Mouse (Mus musculus) forebrain, postnatal 0 days (tissue): ENCODE measurements around the gene Focad. TPM values are rescaled to one million over a fixed set of nuclear protein-coding genes. Genes with fewer than 3 reads are reported as not detected.

Experiments
- ATAC-seq: fragments of 200-750 bp; cut with Nextera tagmentation; 2 replicates; pipeline ENCODE4 v1.8.0; 2017; ENCODE audit warnings: mild to moderate bottlenecking, moderate library complexity
- DNase-seq: peaks from one replicate; pipeline ENCODE4 v3.0.0-alpha.2; 2015
- H3K27ac ChIP-seq: fragments of 300-500 bp; sonication (generic); 2 replicates; pipeline ENCODE4 v1.5.1; 2014; ENCODE audit warnings: low read depth, mild to moderate bottlenecking, antibody characterized with exemption, low read length, moderate library complexity, mixed read lengths
- H3K27me3 ChIP-seq: fragments of 300-500 bp; sonication (generic); 2 replicates; pipeline ENCODE4 v1.6.1; 2014; ENCODE audit warnings: mild to moderate bottlenecking, low read length, mixed read lengths; ENCODE audit not compliant: insufficient read depth
- H3K36me3 ChIP-seq: fragments of 300-500 bp; sonication (generic); 2 replicates; pipeline ENCODE4 v1.6.1; 2014; ENCODE audit warnings: mild to moderate bottlenecking, moderate library complexity; ENCODE audit not compliant: insufficient read depth
- H3K4me1 ChIP-seq: fragments of 300-500 bp; sonication (generic); 2 replicates; pipeline ENCODE4 v1.6.1; 2014; ENCODE audit warnings: antibody characterized with exemption; ENCODE audit not compliant: insufficient read depth
- H3K4me2 ChIP-seq: fragments of 300-500 bp; sonication (generic); 2 replicates; pipeline ENCODE4 v1.6.1; 2014; ENCODE audit warnings: low read depth, mild to moderate bottlenecking, moderate library complexity
- H3K4me3 ChIP-seq: fragments of 300-500 bp; sonication (generic); 2 replicates; pipeline ENCODE4 v1.5.1; 2014; ENCODE audit warnings: low read depth, low read length, mixed read lengths
- H3K9ac ChIP-seq: fragments of 300-500 bp; sonication (generic); 2 replicates; pipeline ENCODE4 v1.6.1; 2014; ENCODE audit warnings: mild to moderate bottlenecking
- H3K9me3 ChIP-seq: fragments of 300-500 bp; sonication (generic); 2 replicates; pipeline ENCODE4 v1.6.1; 2016; ENCODE audit warnings: low read length
- CTCF ChIP-seq: sonication (generic); IDR thresholded peaks from 2 replicates; pipeline ENCODE4 v1.5.1; 2016; ENCODE audit warnings: antibody characterized with exemption, control low read depth, low read depth
- WGBS: fragments of 180-500 bp; shearing (Covaris S2); extraction: QIAGEN DNeasy Blood & Tissue Kit; methylation state at CpG from one replicate; pipeline ENCODE4 v1.1.7; 2014; 5-methylcytosine and 5-hydroxymethylcytosine counted together
- polyA plus RNA-seq: library from polyadenylated mRNA; unstranded; fragments of >200 nt; fragmentation: Nextera tagmentation; extraction: Ambion mirVana; gene quantifications from 2 replicates; pipeline ENCODE4 v1.2.1, GENCODE M21; 2015
- total RNA-seq: library from RNA; depleted of rRNA; stranded (reverse); fragments of >200 nt; gene quantifications from 2 replicates; pipeline ENCODE4 v1.2.3, GENCODE M21; 2014

The Focad gene
- total and polyA plus RNA-seq, 2 experiments from 2014 or later = 8.9 to 37.6 TPM

GRCm38 (mm10) chr4:88264536-88264935, 170.1 kb downstream of the Focad start:
- no peak for ATAC-seq
- WGBS = 35% methylated on average over 1 of the region's 1 CpGs
- Histone ChIP-seq H3K4me3 (no peak overlapping the region), H3K4me1 (no peaks in the 10 kb centered on the region), H3K9ac (no peak overlapping the region), H3K9me3 (no peaks in the 10 kb centered on the region), H3K4me2 (no peak overlapping the region), H3K36me3 (no peaks in the 10 kb centered on the region), H3K27me3 (no peaks in the 10 kb centered on the region), H3K27ac (no peak overlapping the region)
- DNase-seq = no peak
- TF ChIP-seq CTCF = no peak

DNA sequence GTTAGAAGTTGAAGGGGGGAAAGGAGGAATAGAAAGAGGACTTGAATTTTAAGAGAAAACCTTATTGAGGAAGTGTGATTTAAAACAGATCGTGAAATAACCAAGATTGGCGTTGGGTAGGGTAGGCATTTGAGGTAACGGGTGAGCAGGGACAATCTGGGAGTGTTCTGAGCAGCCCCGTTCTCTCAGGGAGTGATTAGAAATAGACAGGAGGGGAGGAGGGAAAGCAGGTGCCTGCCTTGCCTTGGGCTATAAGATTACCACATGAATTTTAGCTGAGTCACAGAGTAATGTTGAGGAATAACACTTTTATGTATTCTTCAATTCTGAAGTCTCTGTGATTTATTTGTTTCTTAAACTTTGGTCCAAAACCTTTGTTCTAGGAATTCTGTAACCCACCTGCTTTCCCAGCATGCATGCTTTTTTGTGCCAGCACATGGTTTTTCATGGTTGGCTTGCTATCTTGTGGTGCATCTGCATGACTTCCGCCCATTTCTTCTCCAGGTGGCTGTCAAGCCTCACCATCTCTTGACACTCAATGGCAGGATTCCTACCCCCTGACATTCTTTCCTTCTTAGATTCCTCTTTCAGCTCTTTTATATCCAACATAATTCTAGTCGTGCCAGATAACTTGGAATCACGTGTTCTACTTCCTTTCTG, 176.1 kb downstream of the Focad start:
- H3K4me2 ChIP-seq = no peak overlapping the region
- WGBS = 79% methylated on average over 7 of the region's 7 CpGs
- no peak overlapping the region for H3K4me3 ChIP-seq
- H3K27ac ChIP-seq = no peak overlapping the region
- no peak for ATAC-seq
- no peaks in the 10 kb centered on the region for H3K4me1 ChIP-seq
- DNase-seq = no peak
- no peaks in the 10 kb centered on the region for H3K36me3 ChIP-seq
- H3K27me3 ChIP-seq = no peaks in the 10 kb centered on the region
- no peak overlapping the region for H3K9ac ChIP-seq
- H3K9me3 ChIP-seq = no peaks in the 10 kb centered on the region
- no peak for TF ChIP-seq CTCF

- no peak overlapping the region for H3K4me2 ChIP-seq
- no peak overlapping the region for H3K9ac ChIP-seq
- no peaks in the 10 kb centered on the region for H3K36me3 ChIP-seq
- DNase-seq (no peak), ATAC-seq (no peak)
- no peaks in the 10 kb centered on the region for H3K27me3 ChIP-seq
- H3K4me1 ChIP-seq = no peaks in the 10 kb centered on the region
- WGBS = 41% methylated on average over 6 of the region's 6 CpGs
- H3K9me3 ChIP-seq = no peaks in the 10 kb centered on the region
- H3K27ac ChIP-seq = no peak overlapping the region
- TF ChIP-seq CTCF = no peak
- H3K4me3 ChIP-seq = no peak overlapping the region
Observed at GRCm38 (mm10) chr4:88275571-88276041, 181.2 kb downstream of the Focad start.

DNA sequence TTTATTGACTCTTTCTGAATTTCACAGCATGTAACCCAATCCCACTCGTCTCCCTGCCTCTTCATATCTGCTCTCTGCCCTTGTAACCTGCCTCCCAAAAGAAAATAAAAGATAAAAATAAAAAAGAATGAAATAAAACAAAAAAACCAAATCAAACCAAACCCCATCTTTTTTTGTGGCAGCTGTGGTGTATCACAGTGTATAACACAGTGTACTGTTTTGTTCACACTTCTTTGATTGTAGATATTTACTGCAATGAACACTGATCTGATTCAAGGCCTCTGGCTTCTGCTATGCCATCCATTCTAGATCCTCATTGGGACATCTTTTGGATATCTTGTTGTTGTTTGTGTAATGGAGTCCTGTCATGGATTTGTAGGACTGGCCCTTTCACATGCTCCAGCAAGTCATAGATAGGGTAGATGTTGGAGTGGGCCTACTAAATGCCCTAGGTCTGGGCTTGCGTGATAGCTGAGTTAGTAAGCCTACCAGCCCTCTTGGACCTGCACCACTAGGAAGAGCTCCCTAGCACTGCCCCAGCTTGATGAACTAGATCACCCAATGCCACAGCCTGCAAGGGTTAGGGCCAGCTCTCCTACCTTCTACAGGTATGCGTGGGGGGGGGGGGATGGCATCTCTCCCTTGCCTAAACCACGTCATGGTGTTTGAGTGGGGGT, 181.8 kb downstream of the Focad start:
- no peak overlapping the region for H3K27ac ChIP-seq
- WGBS = 66% methylated on average over 4 of the region's 4 CpGs
- H3K4me1 ChIP-seq = no peaks in the 10 kb centered on the region
- no peak overlapping the region for H3K9ac ChIP-seq
- DNase-seq (no peak), ATAC-seq (no peak)
- H3K4me2 ChIP-seq = no peak overlapping the region
- no peak overlapping the region for H3K4me3 ChIP-seq
- no peaks in the 10 kb centered on the region for H3K27me3 ChIP-seq
- H3K9me3 ChIP-seq = no peaks in the 10 kb centered on the region
- no peaks in the 10 kb centered on the region for H3K36me3 ChIP-seq
- TF ChIP-seq CTCF = no peak

- WGBS = 80% methylated on average over 2 of the region's 2 CpGs
- Histone ChIP-seq H3K9me3 (no peaks in the 10 kb centered on the region), H3K27ac (no peak overlapping the region), H3K27me3 (no peaks in the 10 kb centered on the region), H3K4me3 (no peak overlapping the region), H3K36me3 (no peaks in the 10 kb centered on the region), H3K9ac (no peak overlapping the region), H3K4me1 (no peaks in the 10 kb centered on the region), H3K4me2 (no peak overlapping the region)
- DNase-seq (no peak), ATAC-seq (no peak)
- TF ChIP-seq CTCF = no peak
Observed at GRCm38 (mm10) chr4:88278524-88278923, 184.1 kb downstream of the Focad start.

- TF ChIP-seq CTCF = no peak
- ATAC-seq = no peak
- WGBS = 97% methylated on average over 2 of the region's 2 CpGs
Observed at GRCm38 (mm10) chr4:88280536-88280935, 186.1 kb downstream of the Focad start.

DNA sequence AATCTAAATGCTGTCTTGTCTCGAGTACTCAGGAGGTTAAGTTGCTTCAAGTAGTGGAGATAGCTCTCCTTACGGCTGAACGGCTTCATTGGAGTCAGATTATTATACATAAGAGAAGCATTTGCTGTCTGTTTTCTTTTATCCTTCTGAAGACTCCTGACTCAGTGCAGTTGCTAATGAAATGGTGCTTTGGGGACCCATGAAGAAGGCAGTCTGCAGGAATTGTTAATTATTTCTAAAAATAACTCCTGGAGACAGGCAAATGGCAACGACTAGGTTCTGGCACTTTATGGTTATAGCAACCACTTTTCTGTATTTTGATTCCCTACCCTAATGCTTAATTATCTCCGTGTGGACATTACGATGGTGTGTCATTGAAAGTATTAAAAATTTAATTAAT, 201.1 kb downstream of the Focad start:
- no peak for TF ChIP-seq CTCF
- Histone ChIP-seq H3K4me3 (no peak overlapping the region), H3K4me1 (no peaks in the 10 kb centered on the region), H3K27ac (no peak overlapping the region), H3K9me3 (no peaks in the 10 kb centered on the region), H3K27me3 (no peaks in the 10 kb centered on the region), H3K4me2 (no peak overlapping the region), H3K9ac (no peak overlapping the region), H3K36me3 (no peaks in the 10 kb centered on the region)
- no peak for ATAC-seq
- DNase-seq = no peak
- 51% methylated on average over 6 of the region's 6 CpGs for WGBS

More at GRCm38 (mm10) chr4:88280536-88280935, 186.1 kb downstream of the Focad start:
- Histone ChIP-seq H3K36me3 (no peaks in the 10 kb centered on the region), H3K27me3 (no peaks in the 10 kb centered on the region), H3K27ac (no peak overlapping the region), H3K9me3 (no peaks in the 10 kb centered on the region), H3K9ac (no peak overlapping the region), H3K4me3 (no peak overlapping the region), H3K4me2 (no peak overlapping the region), H3K4me1 (no peaks in the 10 kb centered on the region)
- no peak for DNase-seq
